Mouse (Mus musculus): ENCODE data around the gene Tmub2. TPM values are rescaled to one million over a fixed set of nuclear protein-coding genes. Genes with fewer than 3 reads are reported as not detected.

Tmub2 gene
- 24.4 and 27.5 TPM in 2 replicates for total RNA-seq (2017)

DNA sequence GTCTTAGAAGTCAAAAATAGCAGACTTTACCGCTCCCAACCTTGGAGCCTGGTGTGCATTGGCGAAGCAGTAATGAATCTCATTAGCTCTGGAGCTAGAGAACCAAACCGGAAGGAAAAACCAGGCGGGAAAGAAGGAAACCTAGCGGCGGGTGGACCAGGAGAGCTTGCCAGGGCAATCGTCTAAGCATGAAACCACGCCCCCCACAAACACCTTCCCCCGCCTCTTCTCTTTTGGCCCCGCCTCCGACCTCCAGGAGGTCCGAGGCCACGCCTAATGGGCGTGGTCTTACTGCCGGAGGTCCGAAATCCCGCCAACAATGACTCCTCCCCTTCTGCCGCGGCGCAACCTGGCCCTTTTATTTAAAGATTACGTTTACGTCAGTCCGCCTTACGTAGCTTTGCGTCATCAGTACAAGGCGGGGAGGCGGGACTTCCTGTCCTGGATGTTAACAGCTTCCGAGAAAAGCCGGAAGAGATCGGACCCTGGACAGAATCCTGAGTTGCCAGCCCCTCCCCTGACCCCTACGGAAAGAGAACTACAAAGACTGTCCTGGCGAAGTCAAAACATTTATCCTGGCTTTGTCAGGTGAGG, at the start of gene Tmub2:
Gene Tmub2 (plus strand): TSS at position 431 of the 594 bp plus-strand sequence.
- peak; percentile 84 for ATAC-seq (replicated peaks; ENCODE audit: low read depth, poor library complexity, severe bottlenecking)

DNA sequence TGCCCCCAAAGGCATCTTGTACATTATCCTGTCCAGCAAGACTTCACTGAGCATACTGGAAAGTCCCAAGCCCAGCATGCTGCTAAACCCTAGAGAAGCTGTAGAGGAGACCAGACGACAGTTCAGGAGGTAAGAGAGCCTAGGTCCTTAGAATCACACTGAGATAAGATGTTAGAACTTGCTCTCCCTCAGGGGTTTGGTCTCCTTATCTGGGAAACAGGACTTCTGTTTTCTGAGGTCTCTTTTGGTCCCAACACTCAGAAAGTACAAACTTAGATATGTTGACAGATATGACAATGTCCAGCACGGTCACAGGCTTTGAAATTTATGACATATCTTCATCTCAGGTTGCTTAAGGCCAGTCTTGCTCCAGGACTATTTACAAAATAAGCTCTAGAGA, 48.7 kb upstream of the Tmub2 start:
- ATAC-seq (replicated peaks; ENCODE audit: low read depth, poor library complexity, severe bottlenecking), result no peak

DNA sequence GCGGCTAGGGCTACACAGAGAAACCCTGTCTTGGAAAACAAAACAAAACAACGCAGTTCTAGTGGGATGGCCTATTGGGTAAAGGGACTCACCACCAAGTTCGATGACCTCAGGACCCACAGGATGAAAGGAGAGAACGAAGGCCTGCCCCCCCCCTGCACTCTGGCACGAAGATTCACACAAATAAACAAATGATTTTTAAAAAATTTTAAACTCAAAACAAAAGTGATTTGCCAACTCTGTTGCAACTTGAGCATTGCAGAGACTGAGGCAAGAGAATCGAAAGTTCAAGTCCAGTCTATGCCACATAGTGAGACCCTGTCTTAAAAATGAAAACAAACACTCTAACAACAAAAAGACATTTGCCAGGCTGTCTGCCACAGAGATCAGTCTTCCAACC, 44.1 kb upstream of the Tmub2 start:
- no peak for ATAC-seq (replicated peaks; ENCODE audit: low read depth, poor library complexity, severe bottlenecking)

DNA sequence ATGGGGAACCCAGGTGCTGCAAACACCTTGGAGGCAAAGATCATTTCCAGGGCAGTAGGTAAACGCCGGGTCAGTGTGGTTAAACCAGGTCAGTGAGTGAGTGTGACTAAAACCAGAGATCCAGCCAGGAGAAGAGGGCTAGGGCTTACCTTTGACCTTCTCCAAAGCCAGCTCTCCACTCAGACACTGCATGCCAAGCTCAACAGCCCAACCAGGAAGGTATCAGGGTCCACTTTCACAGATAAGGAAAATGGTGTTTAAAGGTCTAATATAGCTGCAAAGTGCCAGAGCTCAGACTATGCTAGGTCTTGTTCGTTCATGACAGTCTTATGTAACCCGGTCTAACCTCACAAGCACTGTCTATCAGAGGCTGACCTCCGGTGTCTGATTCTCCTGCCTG, 43.5 kb upstream of the Tmub2 start:
- ATAC-seq (replicated peaks; ENCODE audit: low read depth, poor library complexity, severe bottlenecking), result no peak

DNA sequence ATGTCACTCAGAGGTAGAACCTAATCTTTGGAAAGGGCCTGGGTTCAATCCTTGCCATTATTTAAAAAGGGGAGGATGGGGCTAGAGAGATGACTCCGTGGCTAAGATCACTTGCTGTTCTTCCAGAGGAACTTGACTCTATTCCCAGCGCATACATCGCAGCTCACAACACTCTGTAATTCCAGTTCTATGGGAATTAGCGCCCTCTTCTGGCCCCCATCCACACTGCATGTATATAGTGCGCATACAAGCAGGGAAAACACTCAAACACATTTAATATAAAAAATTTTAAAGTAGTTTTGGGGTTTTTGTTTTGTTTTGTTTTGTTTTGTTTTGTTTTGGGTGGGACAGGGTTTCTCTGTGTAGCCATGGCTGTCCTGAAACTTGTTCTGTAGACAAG, 42.9 kb upstream of the Tmub2 start:
- ATAC-seq (replicated peaks; ENCODE audit: low read depth, poor library complexity, severe bottlenecking), result no peak

DNA sequence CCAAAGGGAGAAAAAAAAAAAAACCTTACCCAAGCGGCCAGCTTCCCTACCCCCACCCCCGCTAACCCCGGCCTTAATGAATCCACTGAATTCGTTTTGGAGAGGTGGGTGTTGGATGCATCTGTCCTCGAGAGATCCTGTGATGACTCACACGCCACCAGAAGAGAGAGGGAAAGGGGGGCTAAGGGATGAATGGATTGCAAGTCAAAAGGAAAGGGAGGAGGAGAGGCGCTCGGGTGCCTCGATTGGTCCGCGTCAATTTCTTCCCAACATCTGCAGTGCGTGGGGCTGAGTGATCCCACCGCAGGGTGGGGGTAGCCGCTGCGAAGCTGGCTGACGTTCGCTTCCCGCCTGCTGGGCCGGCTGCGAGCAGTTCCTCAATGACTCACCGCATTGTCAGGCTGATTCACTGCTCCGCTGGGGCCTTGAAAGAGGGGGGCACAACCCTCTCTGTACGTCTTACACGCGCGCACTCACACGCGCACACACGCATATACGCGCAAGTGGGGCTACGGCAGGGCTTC, 39.7 kb upstream of the Tmub2 start:
- ATAC-seq (replicated peaks; ENCODE audit: low read depth, poor library complexity, severe bottlenecking), result peak; percentile 85

DNA sequence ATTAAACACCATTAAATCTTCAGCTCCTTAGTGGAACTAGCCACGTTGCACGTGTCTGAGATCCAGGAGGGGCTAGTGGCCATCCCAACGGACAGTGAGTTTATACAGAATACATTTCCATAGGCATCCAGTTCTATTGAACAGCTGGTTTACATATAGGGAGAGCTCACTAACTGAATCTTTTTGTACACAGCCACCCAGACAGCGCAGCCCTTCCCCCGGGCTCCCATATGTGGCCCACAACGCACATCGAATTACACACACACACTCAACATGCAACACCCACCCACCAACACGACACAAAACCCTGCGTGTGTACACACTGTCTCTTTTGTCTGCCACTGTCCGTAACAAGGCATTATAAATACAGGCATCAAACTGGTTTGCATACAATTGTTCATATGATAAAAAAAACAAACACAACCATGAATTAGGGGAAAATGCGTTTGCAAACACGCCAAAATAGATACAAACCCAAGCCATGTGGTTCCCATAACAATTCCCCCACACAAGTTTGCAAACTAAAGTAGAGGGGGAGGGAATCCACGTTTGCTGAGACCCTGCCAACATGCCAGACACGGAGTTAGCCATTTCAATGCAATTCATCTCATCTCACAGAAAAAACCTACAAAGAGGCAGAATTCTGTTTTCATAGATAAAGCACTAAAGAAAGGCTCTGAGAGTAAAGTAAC, 39.0 kb upstream of the Tmub2 start:
- ATAC-seq (replicated peaks; ENCODE audit: low read depth, poor library complexity, severe bottlenecking), result no peak

DNA sequence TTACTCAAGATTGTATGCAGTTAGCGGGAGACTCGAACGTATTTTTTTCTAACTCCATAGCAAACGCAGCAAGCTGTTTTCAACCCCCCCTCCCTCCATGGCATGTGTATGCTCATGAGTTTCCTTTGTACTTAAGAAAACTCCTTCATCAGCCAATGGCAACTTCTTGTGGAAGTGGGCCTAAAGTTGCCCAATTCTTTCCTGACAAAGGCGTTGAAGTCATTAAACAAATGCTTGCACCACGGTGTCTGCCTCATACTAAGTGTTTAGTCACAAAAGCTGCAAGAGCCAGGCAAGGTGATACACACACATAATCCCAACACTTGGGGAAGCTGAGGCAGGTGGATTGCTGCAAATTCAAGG, 38.5 kb upstream of the Tmub2 start:
- no peak for ATAC-seq (replicated peaks; ENCODE audit: low read depth, poor library complexity, severe bottlenecking)

DNA sequence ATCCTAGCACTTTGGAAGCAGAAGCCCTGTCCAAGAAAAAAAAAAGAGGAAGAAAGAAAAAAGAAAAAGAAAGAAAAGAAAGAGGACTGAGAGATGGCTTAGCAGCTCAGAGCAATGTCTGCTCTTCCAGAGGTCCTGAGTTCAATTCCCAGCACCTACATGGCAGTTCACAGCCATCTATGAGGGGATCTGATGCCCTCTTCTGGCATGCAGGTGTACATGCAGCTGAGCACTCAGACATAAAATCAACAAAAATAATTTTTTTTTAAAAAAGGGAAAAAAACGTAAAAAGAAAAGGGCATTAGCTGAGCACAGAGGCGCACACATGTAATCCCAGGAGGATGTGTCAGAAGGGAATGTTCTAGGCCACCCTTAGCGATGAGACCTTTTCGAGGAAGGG, 37.9 kb upstream of the Tmub2 start:
- no peak for ATAC-seq (replicated peaks; ENCODE audit: low read depth, poor library complexity, severe bottlenecking)

DNA sequence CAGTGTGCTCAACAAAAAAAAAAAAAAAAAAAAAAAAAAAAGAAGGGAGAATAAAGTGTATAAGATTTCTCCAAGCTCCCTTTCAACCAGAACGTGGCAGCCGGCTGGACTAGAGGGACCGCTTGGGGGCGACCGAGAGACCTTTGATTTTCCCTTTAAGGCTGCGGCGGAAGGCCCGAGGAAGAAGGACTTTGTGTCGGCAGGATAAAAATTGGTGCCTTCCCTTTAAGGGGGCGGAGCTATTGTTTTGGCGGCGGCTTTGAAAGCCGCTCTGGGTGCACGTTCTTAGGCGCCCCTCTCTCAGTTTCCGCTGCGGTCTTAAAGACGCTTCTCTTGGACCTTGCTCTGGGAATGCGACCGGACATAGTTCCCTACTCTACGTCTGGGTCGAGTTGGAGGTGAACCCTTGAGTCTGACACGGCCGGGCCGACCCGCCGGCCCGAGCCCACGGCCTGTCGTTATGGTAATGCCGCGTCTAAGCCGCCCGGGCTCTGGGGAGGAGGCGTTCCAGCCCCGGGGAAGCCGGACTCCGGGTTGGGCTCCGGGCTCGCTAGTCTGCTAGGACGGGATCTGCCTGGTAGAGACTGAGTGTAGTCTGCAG, 36.0 kb upstream of the Tmub2 start, which contains the start of gene BC030867:
Gene BC030867 (plus strand): TSS at position 253 of the 601 bp plus-strand sequence.
- ATAC-seq (replicated peaks; ENCODE audit: low read depth, poor library complexity, severe bottlenecking), result peak; percentile 81

DNA sequence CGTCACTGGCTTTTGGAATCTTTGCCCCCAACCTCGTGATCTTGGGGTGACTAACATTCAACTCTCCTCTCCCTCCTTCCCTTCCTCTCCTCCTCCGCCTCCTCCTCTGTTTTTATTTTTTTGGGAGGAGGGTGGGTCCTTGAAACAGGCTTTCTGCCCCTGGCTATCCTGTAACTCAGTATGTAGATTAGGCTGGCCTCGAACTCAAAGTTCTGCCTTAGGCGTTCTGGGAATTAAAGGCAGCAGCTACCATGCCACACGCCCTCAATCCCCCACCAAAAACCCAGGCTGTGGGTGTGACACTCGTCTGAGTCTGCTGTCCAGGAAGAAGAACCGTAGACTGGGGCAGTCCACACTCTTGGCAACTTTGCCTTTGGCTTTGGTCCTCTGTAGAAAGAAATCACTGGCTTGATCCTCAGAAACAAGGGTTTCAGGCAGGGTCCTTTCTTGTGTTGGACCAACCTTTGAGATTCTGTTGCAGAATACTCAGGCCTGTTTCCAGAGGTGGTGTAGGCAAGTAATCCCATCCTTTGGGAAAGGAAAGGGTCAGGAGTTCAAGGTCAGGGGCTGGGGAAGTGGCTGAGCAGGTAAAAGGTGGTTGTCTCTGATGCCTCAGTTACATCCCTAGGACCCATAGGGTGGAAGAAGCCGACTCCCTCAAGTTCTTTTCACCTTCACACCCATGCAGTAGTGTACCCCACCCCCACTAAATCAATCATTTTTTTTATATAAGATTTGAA, 35.2 kb upstream of the Tmub2 start:
- no peak for ATAC-seq (replicated peaks; ENCODE audit: low read depth, poor library complexity, severe bottlenecking)

DNA sequence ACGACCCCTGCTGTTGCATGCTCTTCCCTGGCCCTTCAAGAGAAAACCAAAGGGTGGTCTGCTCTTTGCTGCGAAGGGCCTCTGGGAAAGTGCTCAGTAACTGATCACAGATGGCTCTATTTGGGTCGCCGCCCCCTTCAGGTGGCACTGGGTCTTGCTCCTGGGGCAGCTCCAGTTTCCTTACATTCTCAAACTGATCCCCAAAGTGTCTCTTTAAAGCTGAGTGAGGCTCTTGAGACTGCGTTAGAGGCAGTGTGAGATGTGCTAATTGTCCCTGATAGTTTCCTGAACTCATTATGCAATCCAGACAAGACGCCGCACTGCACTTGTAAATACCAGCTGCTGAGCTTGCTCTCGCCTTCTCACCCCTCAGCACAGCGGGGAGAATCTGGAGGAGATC, 27.2 kb upstream of the Tmub2 start:
- no peak; the same call in 1 of the 2 replicates for ATAC-seq (replicated peaks; ENCODE audit: low read depth, poor library complexity, severe bottlenecking)

DNA sequence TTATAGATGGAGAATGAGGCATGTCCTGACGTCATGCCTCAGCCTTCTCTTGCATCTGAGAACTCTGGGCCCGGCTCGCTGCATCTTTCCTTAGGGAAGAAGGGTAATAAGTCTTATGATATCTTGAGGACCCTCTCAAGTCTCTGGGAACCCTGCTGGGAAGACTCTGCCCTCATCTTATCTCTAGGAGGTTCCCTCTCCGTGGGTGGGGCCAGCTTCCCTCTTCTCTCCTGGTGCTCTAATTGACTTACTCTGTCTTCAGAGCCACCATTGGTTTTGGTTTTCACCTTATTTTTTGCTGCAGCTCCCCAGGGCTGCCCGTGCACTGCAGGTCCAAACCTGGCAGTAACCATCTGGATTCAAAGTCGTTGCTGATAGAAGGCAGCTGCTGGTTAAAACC, 26.6 kb upstream of the Tmub2 start:
- no peak for ATAC-seq (replicated peaks; ENCODE audit: low read depth, poor library complexity, severe bottlenecking)

DNA sequence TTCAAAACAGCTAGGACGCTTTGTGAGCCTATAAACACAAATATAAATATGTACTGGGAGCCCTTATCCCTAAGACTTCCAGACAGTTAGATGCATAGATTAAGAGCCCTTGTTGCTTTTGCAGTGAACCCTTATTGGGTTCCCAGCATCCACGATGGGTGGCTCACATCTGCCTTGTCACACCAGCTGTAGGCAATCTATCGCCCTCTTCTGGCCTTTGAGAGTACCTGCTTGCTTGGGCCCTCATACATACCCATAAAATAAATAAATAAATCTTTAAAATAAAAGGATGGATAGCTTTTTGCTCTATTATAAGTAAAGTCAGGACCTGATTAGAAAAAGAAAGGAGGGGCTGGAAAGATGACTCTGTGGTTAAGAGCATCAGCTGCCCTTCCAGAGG, 26.2 kb upstream of the Tmub2 start:
- ATAC-seq (replicated peaks; ENCODE audit: low read depth, poor library complexity, severe bottlenecking), result no peak

DNA sequence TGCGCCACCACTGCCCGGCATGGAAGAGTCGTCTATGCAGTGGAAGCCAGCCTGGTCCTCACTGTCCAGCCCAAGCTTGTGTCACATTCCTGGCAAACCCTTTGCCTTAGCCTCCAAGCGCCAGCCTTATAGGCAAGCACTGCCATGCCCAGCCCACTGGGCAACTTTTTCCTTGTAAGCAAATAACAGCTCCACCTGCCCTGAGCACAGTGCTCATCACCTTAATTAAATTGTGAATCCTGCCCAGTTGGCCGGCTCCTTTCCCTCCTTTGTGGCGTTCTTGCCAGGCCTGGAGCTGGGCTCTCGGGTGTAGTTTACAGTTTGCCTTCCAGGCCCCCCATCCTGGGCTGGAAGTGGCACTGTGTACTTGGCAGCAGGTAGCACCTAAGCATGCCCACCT, 21.5 kb upstream of the Tmub2 start:
- ATAC-seq (replicated peaks; ENCODE audit: low read depth, poor library complexity, severe bottlenecking), result no peak

DNA sequence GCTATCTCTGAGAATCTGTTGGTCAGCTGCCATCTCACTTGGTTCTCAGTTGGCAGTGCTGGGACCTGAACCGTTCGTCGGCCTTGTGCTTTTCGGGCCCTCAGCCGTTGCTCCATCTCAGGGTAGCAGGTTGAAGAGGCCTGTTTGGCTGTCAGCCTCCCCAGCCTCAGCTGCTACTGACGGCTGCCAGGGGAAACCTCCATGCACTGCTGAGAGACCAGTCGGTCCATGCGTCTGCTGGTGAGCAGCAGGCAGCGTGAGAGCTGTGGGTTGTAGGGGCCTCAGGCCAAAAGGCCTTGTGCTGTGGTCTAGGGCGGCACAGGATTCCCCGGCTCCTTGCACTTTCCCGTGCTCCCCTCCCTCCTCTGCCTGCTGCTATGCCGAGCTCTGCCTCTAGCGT, 18.9 kb upstream of the Tmub2 start:
- no peak for ATAC-seq (replicated peaks; ENCODE audit: low read depth, poor library complexity, severe bottlenecking)

DNA sequence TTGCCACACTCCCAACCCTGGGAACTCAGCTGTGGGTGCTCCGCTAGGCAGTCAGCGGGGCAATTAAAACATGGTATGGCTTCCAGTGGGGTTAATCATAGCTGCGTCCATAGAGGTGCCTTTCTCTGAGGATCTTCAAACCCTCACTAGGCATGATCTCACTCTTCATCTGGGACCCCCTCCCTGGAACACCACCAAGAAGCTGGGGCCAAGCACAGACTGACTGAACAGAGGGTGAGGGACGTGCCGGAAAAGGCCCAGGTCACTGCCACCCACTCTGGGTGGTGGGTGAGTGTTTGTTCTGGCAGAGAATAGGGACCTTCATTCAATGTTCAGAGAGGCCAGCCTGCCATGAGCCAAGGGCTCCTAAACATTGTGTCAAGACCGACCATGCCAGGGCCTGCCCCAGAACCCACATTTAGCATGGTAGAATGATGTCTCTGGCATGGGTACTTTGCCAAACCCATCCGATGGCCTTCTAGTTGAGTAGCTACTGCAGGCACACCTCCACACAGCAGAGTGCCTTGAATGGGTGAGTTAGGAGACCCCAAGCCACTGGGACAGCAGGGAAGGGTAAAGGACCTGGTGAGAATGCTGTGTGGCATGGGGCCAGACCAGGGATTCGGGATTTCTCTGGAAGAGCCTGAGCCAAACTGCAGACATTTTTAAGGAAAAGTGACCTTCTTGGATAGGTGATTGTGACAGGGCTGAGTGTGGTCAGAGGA, 17.9 kb upstream of the Tmub2 start:
- ATAC-seq (replicated peaks; ENCODE audit: low read depth, poor library complexity, severe bottlenecking), result no peak

DNA sequence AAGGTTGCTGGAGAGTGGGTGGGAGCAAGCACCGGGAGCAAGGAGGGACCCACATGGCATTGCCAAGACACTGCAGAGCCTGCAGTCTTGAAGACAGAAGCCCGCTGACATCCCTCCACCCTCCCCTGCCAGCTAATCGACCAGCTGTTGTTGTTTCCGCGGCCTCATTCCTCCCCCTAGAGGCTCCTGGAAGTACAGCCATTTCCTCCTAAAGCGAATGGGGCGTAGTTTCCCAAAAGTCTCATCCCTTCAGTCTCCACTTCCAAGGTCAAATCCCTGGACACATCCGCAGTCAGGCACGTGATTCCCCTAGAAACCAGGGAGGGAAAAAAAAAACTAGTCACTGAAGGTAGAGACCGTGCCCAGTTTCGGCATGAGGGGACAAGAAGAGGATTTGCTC, 17.3 kb upstream of the Tmub2 start:
- ATAC-seq (replicated peaks; ENCODE audit: low read depth, poor library complexity, severe bottlenecking), result peak; percentile 81

DNA sequence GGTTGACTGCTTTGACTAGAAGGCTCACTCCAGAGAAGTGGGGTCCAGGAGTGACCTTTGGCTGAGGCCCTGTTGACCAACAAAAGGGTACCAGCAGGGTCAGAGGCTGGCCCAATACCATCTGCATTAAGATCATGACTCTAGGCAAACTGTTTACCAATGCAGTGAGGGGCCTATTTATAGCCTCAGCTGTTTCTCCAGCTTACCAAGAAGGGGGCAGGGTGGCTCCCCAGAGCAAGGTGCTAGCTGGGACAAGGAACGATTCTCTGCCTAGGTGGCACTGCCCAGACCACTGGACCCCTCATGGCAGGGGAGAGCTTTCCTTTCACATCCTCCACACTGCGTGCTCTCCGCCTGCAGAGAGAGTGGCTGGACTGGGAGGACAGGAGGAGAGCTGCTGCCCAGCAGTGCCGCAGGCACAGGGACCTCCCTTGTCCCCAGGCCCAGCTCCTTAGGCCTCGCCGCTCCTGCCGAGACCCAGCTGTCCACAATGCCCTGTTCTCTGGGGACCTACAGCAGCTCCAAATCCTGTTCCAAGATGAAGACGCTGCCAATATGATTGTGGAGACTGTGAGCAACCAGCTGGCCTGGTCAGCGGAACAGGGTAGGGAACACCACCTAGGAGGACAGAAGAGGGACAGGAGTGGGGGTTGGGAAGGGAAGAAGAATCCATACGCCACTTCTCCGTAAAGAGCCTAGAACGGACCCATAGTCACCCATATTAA, 16.0 kb upstream of the Tmub2 start, which contains the start of gene Asb16:
Gene Asb16 (plus strand): TSS at position 224 of the 725 bp plus-strand sequence.
- ATAC-seq (replicated peaks; ENCODE audit: low read depth, poor library complexity, severe bottlenecking), result no peak
